Mouse (Mus musculus) MEL (cell line): ENCODE measurements at regions not wholly inside any gene's neighbourhood (a gene's known extent, or its start where the extent isn't known, plus 50 kb on each side); places are given as distances from the start of the nearest gene placed in this dataset.

ENCODE experiments used
- DNase-seq: peaks from one replicate; pipeline ENCODE4 v3.0.0; 2011; ENCODE audit warnings: low read depth, low spot score
- H3K27ac ChIP-seq: 2 replicates; pipeline ENCODE4 v1.5.1; 2012; ENCODE audit warnings: low read depth, mild to moderate bottlenecking, control low read depth, low read length, moderate library complexity; ENCODE audit not compliant: control insufficient read depth
- H3K27me3 ChIP-seq, 2 experiments: fragments of 150-350 bp in 1 of 2; sonication (generic) in 1 of 2; 2 replicates each; pipeline ENCODE4 v1.6.1; 2012; ENCODE audit warnings: low read length in 2 of 2, mild to moderate bottlenecking in 2 of 2, improper control_type of control experiment in 1 of 2, moderate library complexity in 1 of 2; ENCODE audit not compliant: insufficient read depth in 2 of 2, control insufficient read depth in 1 of 2
- H3K36me3 ChIP-seq, 2 experiments: 2 replicates each; pipeline ENCODE4 v1.6.1; 2012 to 2014; ENCODE audit warnings: low read length in 2 of 2, improper control_type of control experiment in 1 of 2, inconsistent platforms in 1 of 2, mild to moderate bottlenecking in 1 of 2; ENCODE audit not compliant: insufficient read depth in 2 of 2, control insufficient read depth in 1 of 2
- H3K4me1 ChIP-seq, 2 experiments: fragments of 150-350 bp in 1 of 2; sonication (generic) in 1 of 2; 2 replicates each; pipeline ENCODE4 v1.6.1; 2012; ENCODE audit warnings: low read length in 2 of 2, improper control_type of control experiment in 1 of 2, mild to moderate bottlenecking in 1 of 2; ENCODE audit not compliant: insufficient read depth in 2 of 2, control insufficient read depth in 1 of 2
- H3K4me3 ChIP-seq, 2 experiments: fragments of 150-350 bp in 1 of 2; sonication (generic) in 1 of 2; 2 replicates each; pipeline ENCODE4 v1.5.1; 2012; ENCODE audit warnings: low read depth in 2 of 2, low read length in 2 of 2, mild to moderate bottlenecking in 2 of 2, moderate library complexity in 2 of 2, control low read depth in 1 of 2, improper control_type of control experiment in 1 of 2; ENCODE audit not compliant: control insufficient read depth in 1 of 2, insufficient read depth in 1 of 2
- H3K79me2 ChIP-seq: 2 replicates; pipeline ENCODE4 v1.6.1; 2012; ENCODE audit warnings: mild to moderate bottlenecking, low read length, moderate library complexity; ENCODE audit not compliant: control insufficient read depth, poor library complexity, insufficient read depth
- H3K9ac ChIP-seq: 2 replicates; pipeline ENCODE4 v1.6.1; 2012; ENCODE audit warnings: low read depth, mild to moderate bottlenecking, control low read depth, low read length, moderate library complexity; ENCODE audit not compliant: control insufficient read depth, poor library complexity, severe bottlenecking
- H3K9me3 ChIP-seq: fragments of 150-350 bp; sonication (generic); replicated peaks from 2 replicates; pipeline ENCODE4 v1.6.1; 2012; ENCODE audit warnings: mild to moderate bottlenecking, low read length, improper control_type of control experiment, moderate library complexity; ENCODE audit not compliant: insufficient read depth
- CHD1 ChIP-seq: IDR thresholded peaks from 2 replicates; pipeline ENCODE4 v1.6.1; 2012; ENCODE audit warnings: low read depth, mild to moderate bottlenecking, inconsistent platforms, low read length, improper control_type of control experiment
- CHD2 ChIP-seq: IDR thresholded peaks from 2 replicates; pipeline ENCODE4 v1.6.1; 2011; ENCODE audit warnings: low read length, improper control_type of control experiment
- CTCF ChIP-seq, 3 experiments: IDR thresholded peaks in 2 of 3; conservative IDR thresholded peaks in 1 of 3; 2 replicates each; pipeline ENCODE4 v1.5.1; 2011 to 2012; ENCODE audit warnings: low read length in 3 of 3, low read depth in 2 of 3, mild to moderate bottlenecking in 2 of 3, improper control_type of control experiment in 1 of 3, inconsistent platforms in 1 of 3, mixed read lengths in 1 of 3, moderate library complexity in 1 of 3; ENCODE audit not compliant: control insufficient read depth in 1 of 3, insufficient read depth in 1 of 3, poor library complexity in 1 of 3, severe bottlenecking in 1 of 3
- ETS1 ChIP-seq: IDR thresholded peaks from 2 replicates; pipeline ENCODE4 v1.6.1; 2012; ENCODE audit warnings: low read depth, mild to moderate bottlenecking, inconsistent platforms, low read length, improper control_type of control experiment, moderate library complexity
- GABPA ChIP-seq: IDR thresholded peaks from 2 replicates; pipeline ENCODE4 v1.6.1; 2012; ENCODE audit warnings: low read depth, mild to moderate bottlenecking, inconsistent platforms, low read length, improper control_type of control experiment, moderate library complexity
- GATA1 ChIP-seq: IDR thresholded peaks from 2 replicates; pipeline ENCODE4 v1.6.1; 2011; ENCODE audit warnings: low read depth, low read length, improper control_type of control experiment
- JUND ChIP-seq: IDR thresholded peaks from 2 replicates; pipeline ENCODE4 v1.6.1; 2011; ENCODE audit warnings: low read depth, mild to moderate bottlenecking, improper control_type of control experiment, low read length
- KAT2A ChIP-seq: conservative IDR thresholded peaks from 2 replicates; pipeline ENCODE4 v1.6.1; 2012; ENCODE audit warnings: low read depth, low read length, improper control_type of control experiment, inconsistent platforms
- MAFK ChIP-seq: IDR thresholded peaks from 2 replicates; pipeline ENCODE4 v1.6.1; 2011; ENCODE audit warnings: low read depth, mild to moderate bottlenecking, low read length, improper control_type of control experiment, borderline replicate concordance
- MAX ChIP-seq: IDR thresholded peaks from 2 replicates; pipeline ENCODE4 v1.6.1; 2011; ENCODE audit warnings: low read length, improper control_type of control experiment
- MXI1 ChIP-seq: IDR thresholded peaks from 2 replicates; pipeline ENCODE4 v1.6.1; 2011; ENCODE audit warnings: mild to moderate bottlenecking, low read depth, low read length, improper control_type of control experiment
- MYB ChIP-seq: IDR thresholded peaks from 2 replicates; pipeline ENCODE4 v1.6.1; 2011; ENCODE audit warnings: mild to moderate bottlenecking, low read depth, low read length, improper control_type of control experiment
- MYC ChIP-seq: IDR thresholded peaks from 2 replicates; pipeline ENCODE4 v1.6.1; 2011; ENCODE audit warnings: low read depth, mild to moderate bottlenecking, low read length, improper control_type of control experiment, moderate library complexity
- NRF1 ChIP-seq: IDR thresholded peaks from 2 replicates; pipeline ENCODE4 v1.6.1; 2014; ENCODE audit warnings: low read depth, mild to moderate bottlenecking, inconsistent platforms, low read length, improper control_type of control experiment, moderate library complexity; ENCODE audit not compliant: poor library complexity, insufficient read depth, severe bottlenecking
- POLR2AphosphoS2 ChIP-seq: IDR thresholded peaks from 2 replicates; pipeline ENCODE4 v1.6.1; 2011; ENCODE audit warnings: low read length, improper control_type of control experiment
- USF2 ChIP-seq, 2 experiments: IDR thresholded peaks; 2 replicates each; pipeline ENCODE4 v1.6.1; 2011 to 2012; ENCODE audit warnings: improper control_type of control experiment in 2 of 2, low read length in 2 of 2, borderline replicate concordance in 1 of 2, inconsistent platforms in 1 of 2, low read depth in 1 of 2, mild to moderate bottlenecking in 1 of 2; ENCODE audit not compliant: insufficient read depth in 1 of 2
- ZKSCAN1 ChIP-seq: IDR thresholded peaks from 2 replicates; pipeline ENCODE4 v1.6.1; 2012; ENCODE audit warnings: low read depth, mild to moderate bottlenecking, inconsistent platforms, low read length, improper control_type of control experiment, moderate library complexity
- ZMIZ1 ChIP-seq: IDR thresholded peaks from 2 replicates; pipeline ENCODE4 v1.6.1; 2012; ENCODE audit warnings: low read depth, mild to moderate bottlenecking, inconsistent platforms, low read length, improper control_type of control experiment, moderate library complexity
- ZNF384 ChIP-seq: IDR thresholded peaks from 2 replicates; pipeline ENCODE4 v1.6.1; 2012; ENCODE audit warnings: low read depth, mild to moderate bottlenecking, inconsistent platforms, low read length, improper control_type of control experiment

GRCm38 (mm10) chr12:12827379-12827778 is 114.3 kb downstream of the Mycn start:
- DNase-seq: no peak
- Histone ChIP-seq H3K27ac (no peak overlapping the region), H3K4me3 (no peak overlapping the region), H3K36me3 (no peaks in the 10 kb centered on the region), H3K4me1 (no peaks in the 10 kb centered on the region), H3K9me3 (no peaks in the 10 kb centered on the region), H3K9ac (no peak overlapping the region), H3K79me2 (no peaks in the 10 kb centered on the region), H3K27me3 (no peaks in the 10 kb centered on the region; a peak in 1 of 4 replicates)
- TF ChIP-seq ETS1 (no peak), MYB (no peak)

GRCm38 (mm10) chr12:12826431-12826830 is 115.3 kb downstream of the Mycn start:
- no peak for DNase-seq
- H3K27ac ChIP-seq: no peak overlapping the region

GRCm38 (mm10) chr12:12825842-12826241 is 115.9 kb downstream of the Mycn start:
- no peak overlapping the region for H3K9ac ChIP-seq
- H3K4me3 ChIP-seq: no peak overlapping the region
- H3K4me1 ChIP-seq: no peaks in the 10 kb centered on the region
- no peak for DNase-seq
- TF ChIP-seq NRF1 (no peak), CTCF (IDR thresholded peaks at IDR 0.05 in 2 of 3, conservative IDR thresholded peaks at IDR 0.05 in 1 of 3; ENCODE audit: control insufficient read depth in 1 of 3, insufficient read depth in 1 of 3, low read depth in 2 of 3, low read length in 3 of 3, poor library complexity in 1 of 3, severe bottlenecking in 1 of 3) (no peak), MYC (no peak), MAX (no peak), ZNF384 (no peak), ZKSCAN1 (no peak), MAFK (no peak), POLR2AphosphoS2 (no peak), GATA1 (no peak)
- H3K27ac ChIP-seq: no peak overlapping the region
- H3K79me2 ChIP-seq: no peaks in the 10 kb centered on the region
- no peaks in the 10 kb centered on the region for H3K36me3 ChIP-seq
- no peaks in the 10 kb centered on the region; a peak in 1 of 4 replicates for H3K27me3 ChIP-seq
- H3K9me3 ChIP-seq: no peaks in the 10 kb centered on the region

More at GRCm38 (mm10) chr12:12826431-12826830, 115.3 kb downstream of the Mycn start:
- no peaks in the 10 kb centered on the region for H3K79me2 ChIP-seq
- H3K36me3 ChIP-seq: no peaks in the 10 kb centered on the region
- H3K4me1 ChIP-seq: no peaks in the 10 kb centered on the region
- TF ChIP-seq CHD1 (no peak), USF2 (IDR thresholded peaks at IDR 0.05; ENCODE audit: borderline replicate concordance in 1 of 2, insufficient read depth in 1 of 2, low read depth in 1 of 2, low read length in 2 of 2) (no peak), ZKSCAN1 (no peak), POLR2AphosphoS2 (no peak), ZMIZ1 (no peak), MXI1 (no peak), MAX (no peak), GABPA (no peak), CHD2 (no peak), KAT2A (no peak), JUND (no peak)
- H3K9ac ChIP-seq: no peak overlapping the region
- H3K4me3 ChIP-seq: no peak overlapping the region
- no peaks in the 10 kb centered on the region for H3K9me3 ChIP-seq
- no peaks in the 10 kb centered on the region; a peak in 1 of 4 replicates for H3K27me3 ChIP-seq
